Mouse (Mus musculus): Measurements from ENCODE around the gene Zmynd8.

DNA sequence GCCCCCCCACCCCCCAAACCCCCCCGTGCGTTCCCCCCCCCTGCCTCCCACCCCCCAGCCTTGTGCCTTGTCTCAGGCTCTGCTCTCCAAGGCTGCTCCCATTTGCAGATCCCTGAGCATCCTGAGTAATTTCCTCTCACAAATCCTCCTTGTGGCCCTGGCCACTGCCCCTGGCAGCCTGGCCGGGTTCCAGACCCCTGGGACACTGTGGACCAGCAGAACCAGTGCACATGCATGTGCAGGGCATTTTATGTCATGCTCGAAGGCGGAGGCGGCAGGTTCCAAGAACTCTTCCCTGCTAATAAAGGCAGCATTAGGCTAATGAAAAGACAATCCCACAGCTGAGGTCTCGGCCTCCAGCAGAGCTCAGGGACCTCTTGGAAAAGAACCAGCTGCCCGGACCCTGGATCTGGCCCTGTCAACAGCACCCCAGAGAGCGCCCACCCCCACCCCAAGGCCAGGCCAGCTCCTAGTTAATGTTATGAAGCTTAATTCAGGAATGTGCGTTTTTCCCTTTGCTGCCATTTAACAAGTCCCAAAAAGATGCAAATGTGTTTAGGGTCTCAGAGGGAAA is 129.4 kb downstream of the Zmynd8 start:
- TF ChIP-seq CTCF (IDR thresholded peaks at IDR 0.05; ENCODE audit: control insufficient read depth, insufficient read depth, insufficient replicate concordance, low read depth, low read length), result no peak
- no peak for TF ChIP-seq POLR2A (IDR thresholded peaks at IDR 0.05; ENCODE audit: control insufficient read depth, low read depth, low read length)
